Mouse (Mus musculus): Measurements from ENCODE around the gene 4921524J17Rik. TPM values are rescaled to one million over a fixed set of nuclear protein-coding genes. Genes with fewer than 3 reads are reported as not detected.

4921524J17Rik gene
- total RNA-seq, 1 experiment from 2014 or later = 121 TPM

- no peak for ATAC-seq (replicated peaks in 1 of 2; ENCODE audit: insufficient read depth in 1 of 2, low FRiP score in 2 of 2, low TSS enrichment in 1 of 2, low read depth in 1 of 2, poor library complexity in 2 of 2, severe bottlenecking in 2 of 2)
These were observed 68.0 kb downstream of the 4921524J17Rik start for GRCm38 (mm10) chr8:85364628-85365027.

- no peak for ATAC-seq (replicated peaks in 1 of 2; ENCODE audit: insufficient read depth in 1 of 2, low FRiP score in 2 of 2, low TSS enrichment in 1 of 2, low read depth in 1 of 2, poor library complexity in 2 of 2, severe bottlenecking in 2 of 2)
These were observed 69.2 kb downstream of the 4921524J17Rik start for GRCm38 (mm10) chr8:85363406-85363805.

- no peak for ATAC-seq (replicated peaks in 1 of 2; ENCODE audit: insufficient read depth in 1 of 2, low FRiP score in 2 of 2, low TSS enrichment in 1 of 2, low read depth in 1 of 2, poor library complexity in 2 of 2, severe bottlenecking in 2 of 2)
These were observed 70.4 kb downstream of the 4921524J17Rik start for GRCm38 (mm10) chr8:85362211-85362610.

Other genes with a start within 250 kb of the 4921524J17Rik start
- gene Olfr371, start 206.8 kb downstream of the 4921524J17Rik start, total RNA-seq (2017) = not detected in 2 replicates
- 65.1 and 92.5 TPM in 2 replicates for gene Orc6, start 133.2 kb downstream of the 4921524J17Rik start, total RNA-seq (2017)
- 117 and 119 TPM in 2 replicates for gene Vps35, start 133.0 kb downstream of the 4921524J17Rik start, total RNA-seq (2017)
- 1.0 and 3.8 TPM in 2 replicates for gene Mylk3, start 46.5 kb downstream of the 4921524J17Rik start, total RNA-seq (2017)
- 3.8 and 5.0 TPM in 2 replicates for gene Gpt2, start 59.7 kb upstream of the 4921524J17Rik start, total RNA-seq (2017)
- gene Dnaja2, start 122.5 kb upstream of the 4921524J17Rik start, total RNA-seq (2017) = 127 and 153 TPM in 2 replicates

Data from hematopoietic stem cell, adult 5-6 weeks (primary cell).